Mouse (Mus musculus) cerebellum, adult 2 months (tissue): ENCODE data around the gene Slc23a2. TPM values are rescaled to one million over a fixed set of nuclear protein-coding genes. Genes with fewer than 3 reads are reported as not detected.

Experiments used
- DNase-seq, 2 experiments: peaks; one replicate each; pipeline ENCODE4 v3.0.0; 2021
- H3K27ac ChIP-seq: fragments of 200-500 bp; 2 replicates; pipeline ENCODE4 v1.5.1; 2012; ENCODE audit warnings: low read length, control low read depth, inconsistent platforms; ENCODE audit not compliant: insufficient read depth
- H3K27me3 ChIP-seq: fragments of 200-500 bp; 2 replicates; pipeline ENCODE4 v1.6.1; 2012; ENCODE audit warnings: inconsistent platforms, mild to moderate bottlenecking, low read length, moderate library complexity; ENCODE audit not compliant: control insufficient read depth, insufficient read depth
- H3K4me1 ChIP-seq: fragments of 200-500 bp; 2 replicates; pipeline ENCODE4 v1.6.1; 2011; ENCODE audit warnings: low read length; ENCODE audit not compliant: control insufficient read depth, insufficient read depth
- H3K4me3 ChIP-seq: fragments of 200-500 bp; replicated peaks from 2 replicates; pipeline ENCODE3; 2011; ENCODE audit warnings: mild to moderate bottlenecking, low read depth, low read length, control low read depth; ENCODE audit not compliant: insufficient read depth
- CTCF ChIP-seq: fragments of 200-500 bp; IDR thresholded peaks from 2 replicates; pipeline ENCODE4 v1.5.1; 2011; ENCODE audit warnings: low read depth, mild to moderate bottlenecking, control low read depth, low read length, moderate library complexity, borderline replicate concordance; ENCODE audit not compliant: insufficient read depth
- POLR2A ChIP-seq: fragments of 200-500 bp; IDR thresholded peaks from 2 replicates; pipeline ENCODE4 v1.6.1; 2011; ENCODE audit warnings: low read length, control low read depth, borderline replicate concordance; ENCODE audit not compliant: insufficient read depth
- WGBS: fragments of 180-500 bp; shearing (Covaris S2); methylation state at CpG from one replicate; pipeline ENCODE4 v1.1.7; 2018; 5-methylcytosine and 5-hydroxymethylcytosine counted together
- polyA plus RNA-seq: library from polyadenylated mRNA; depleted of rRNA; stranded (reverse); fragments of >200 nt; gene quantifications from 2 replicates; pipeline ENCODE4 v1.2.3, GENCODE M21; 2012

Slc23a2 gene
- polyA plus RNA-seq, 1 experiment, result 68.6 TPM

- TF ChIP-seq CTCF (no peak), POLR2A (no peak)
- WGBS, result 98% methylated on average over 1 of the region's 1 CpGs
- no peaks in the 10 kb centered on the region for H3K27me3 ChIP-seq
Measured at GRCm38 (mm10) chr2:132093298-132093697, 51.6 kb downstream of the Slc23a2 start.

GRCm38 (mm10) chr2:132092722-132093121, 52.2 kb downstream of the Slc23a2 start:
- no peaks in the 10 kb centered on the region for H3K27me3 ChIP-seq
- 92% methylated on average over 3 of the region's 3 CpGs for WGBS
- no peaks in the 10 kb centered on the region for H3K4me1 ChIP-seq
- TF ChIP-seq POLR2A, result no peak
- no peak for TF ChIP-seq CTCF
- H3K27ac ChIP-seq, result no peak overlapping the region
- no peak overlapping the region for H3K4me3 ChIP-seq
- no peak for DNase-seq

More at GRCm38 (mm10) chr2:132093298-132093697, 51.6 kb downstream of the Slc23a2 start:
- peaks cover 3% of the 10 kb centered on the region for H3K4me1 ChIP-seq
- H3K4me3 ChIP-seq, result no peak overlapping the region
- H3K27ac ChIP-seq, result no peak overlapping the region
- no peak for DNase-seq

GRCm38 (mm10) chr2:132091749-132092148, 53.2 kb downstream of the Slc23a2 start:
- Histone ChIP-seq H3K27me3 (no peaks in the 10 kb centered on the region), H3K4me3 (no peak overlapping the region), H3K27ac (no peak overlapping the region), H3K4me1 (no peaks in the 10 kb centered on the region)
- WGBS, result 54% methylated on average over 4 of the region's 4 CpGs
- no peak for TF ChIP-seq POLR2A
- no peak for DNase-seq

- Histone ChIP-seq H3K27ac (no peak overlapping the region), H3K4me1 (no peaks in the 10 kb centered on the region), H3K4me3 (no peak overlapping the region), H3K27me3 (no peaks in the 10 kb centered on the region)
- TF ChIP-seq CTCF (no peak), POLR2A (no peak)
- no peak for DNase-seq
Measured at GRCm38 (mm10) chr2:132084813-132085212, 60.1 kb downstream of the Slc23a2 start.

GRCm38 (mm10) chr2:132084396-132084795, 60.5 kb downstream of the Slc23a2 start:
- Histone ChIP-seq H3K4me3 (no peak overlapping the region), H3K27ac (no peak overlapping the region), H3K4me1 (no peaks in the 10 kb centered on the region), H3K27me3 (no peaks in the 10 kb centered on the region)
- 82% methylated on average over 5 of the region's 5 CpGs for WGBS
- TF ChIP-seq POLR2A (no peak), CTCF (no peak)
- no peak for DNase-seq

- TF ChIP-seq POLR2A (no peak), CTCF (no peak)
- no peak overlapping the region for H3K4me3 ChIP-seq
- no peak overlapping the region for H3K27ac ChIP-seq
- no peak for DNase-seq
- no peaks in the 10 kb centered on the region for H3K4me1 ChIP-seq
- no peaks in the 10 kb centered on the region for H3K27me3 ChIP-seq
- 55% methylated on average over 5 of the region's 5 CpGs for WGBS
Measured at GRCm38 (mm10) chr2:132079139-132079538, 65.8 kb downstream of the Slc23a2 start.

GRCm38 (mm10) chr2:132073052-132073451, 71.9 kb downstream of the Slc23a2 start:
- H3K4me1 ChIP-seq, result no peaks in the 10 kb centered on the region
- DNase-seq, result no peak
- no peak for TF ChIP-seq POLR2A
- no peak for TF ChIP-seq CTCF
- H3K27me3 ChIP-seq, result no peaks in the 10 kb centered on the region
- H3K4me3 ChIP-seq, result no peak overlapping the region
- no peak overlapping the region for H3K27ac ChIP-seq
- 81% methylated on average over 3 of the region's 3 CpGs for WGBS

GRCm38 (mm10) chr2:132069985-132070735, 74.7 kb downstream of the Slc23a2 start:
- WGBS, result 94% methylated on average over 10 of the region's 10 CpGs
- H3K4me1 ChIP-seq, result no peaks in the 10 kb centered on the region
- H3K4me3 ChIP-seq, result no peak overlapping the region
- TF ChIP-seq CTCF (no peak), POLR2A (no peak)
- DNase-seq, result no peak
- no peaks in the 10 kb centered on the region for H3K27me3 ChIP-seq
- no peak overlapping the region for H3K27ac ChIP-seq
